Mouse (Mus musculus): Measurements from ENCODE around the gene Tor1aip1.

DNA sequence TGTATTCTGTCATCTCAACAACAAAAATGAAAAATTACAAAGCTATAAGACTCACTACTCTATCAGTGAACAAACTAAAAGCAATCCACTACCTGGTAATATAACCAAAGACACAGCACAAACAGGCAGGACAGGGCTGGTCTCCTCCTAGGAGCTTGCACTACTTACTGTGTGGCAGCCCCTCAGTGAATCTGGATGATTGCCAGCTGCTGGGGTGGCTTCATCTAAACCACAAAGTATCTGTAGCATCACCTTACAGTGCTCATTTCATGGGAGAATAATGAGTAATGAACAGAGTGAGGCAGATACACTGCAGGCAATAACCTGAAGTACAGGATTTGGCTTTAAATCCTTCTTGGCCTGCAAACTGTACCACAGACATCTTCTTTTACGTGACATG lies 16.5 kb downstream of the Tor1aip1 start:
- no peak for TF ChIP-seq CTCF (IDR thresholded peaks at IDR 0.05; ENCODE audit: insufficient read depth, low read depth, low read length)
- no peak for TF ChIP-seq POLR2A (IDR thresholded peaks at IDR 0.05; ENCODE audit: insufficient read depth, low read depth, low read length)
